Mouse (Mus musculus): ENCODE results near the gene Cdk9.

DNA sequence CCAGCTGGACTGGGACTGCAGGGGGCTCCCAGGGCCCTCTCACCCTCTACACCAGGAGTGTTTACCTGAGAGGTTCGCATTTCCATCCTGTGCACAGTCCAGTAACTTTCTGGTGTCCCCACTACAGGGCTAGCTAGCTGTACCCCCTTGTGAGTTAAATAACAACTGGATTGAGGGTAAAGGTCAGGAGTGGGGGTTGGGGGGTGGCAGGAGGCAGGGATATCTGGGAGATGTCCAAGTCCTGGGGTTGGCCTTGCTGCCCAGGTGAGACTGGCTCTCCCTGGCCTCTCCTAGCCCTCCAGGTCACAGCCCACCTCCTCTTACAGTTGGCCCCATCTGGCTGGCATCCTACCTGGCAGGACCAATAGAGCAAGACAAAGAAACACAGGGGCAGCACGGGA, 8.9 kb downstream of the Cdk9 start, which contains the start of gene Fpgs:
- TF ChIP-seq CTCF (IDR thresholded peaks at IDR 0.05 in 2 of 3, conservative IDR thresholded peaks at IDR 0.05 in 1 of 3; ENCODE audit: control insufficient read depth in 1 of 3, insufficient read depth in 1 of 3, low read depth in 2 of 3, low read length in 3 of 3, poor library complexity in 1 of 3, severe bottlenecking in 1 of 3) (no peak), POLR2AphosphoS5 (IDR thresholded peaks at IDR 0.05; ENCODE audit: borderline replicate concordance, low read depth, low read length) (no peak), E2F4 (IDR thresholded peaks at IDR 0.05; ENCODE audit: borderline replicate concordance, low read depth, low read length) (no peak), GABPA (IDR thresholded peaks at IDR 0.05; ENCODE audit: low read depth, low read length) (no peak), ZC3H11A (IDR thresholded peaks at IDR 0.05; ENCODE audit: low read depth, low read length) (no peak), RAD21 (IDR thresholded peaks at IDR 0.05; ENCODE audit: low read depth, low read length) (no peak), MEF2A (IDR thresholded peaks at IDR 0.05; ENCODE audit: extremely low read depth, insufficient replicate concordance, low read depth, low read length, poor library complexity, severe bottlenecking) (no peak)
